Mouse (Mus musculus) erythroblast, adult 5-6 weeks (primary cell): Measurements from ENCODE around the gene Mapk1. TPM values are rescaled to one million over a fixed set of nuclear protein-coding genes. Genes with fewer than 3 reads are reported as not detected.

Experiments
- ATAC-seq: replicated peaks from 2 replicates; pipeline ENCODE4 v1.8.0; 2016; ENCODE audit warnings: moderate number of reproducible peaks, mild to moderate bottlenecking, moderate TSS enrichment, inconsistent platforms; ENCODE audit not compliant: poor library complexity, low FRiP score, severe bottlenecking
- total RNA-seq, 2 experiments: library from RNA; stranded (forward) in 1 of 2; stranded (reverse) in 1 of 2; fragments of 150-400 nt in 1 of 2; fragments of 200-764, 138-1000 nt in 1 of 2; gene quantifications; 2 replicates each; pipeline versions ENCODE4 v1.2.3 to v1.2.4; 2015 to 2017; ENCODE audit warnings: low replicate concordance in 2 of 2

Mapk1 gene
- total RNA-seq, 2 experiments from 2014 or later = 45.2 to 53.0 TPM

GRCm38 (mm10) chr16:17076869-17077268 is 93.7 kb downstream of the Mapk1 start:
- no peak for ATAC-seq

GRCm38 (mm10) chr16:17078101-17078500 is 94.9 kb downstream of the Mapk1 start:
- no peak for ATAC-seq

- no peak for ATAC-seq
Observed at GRCm38 (mm10) chr16:17082121-17082792, 99.1 kb downstream of the Mapk1 start.

GRCm38 (mm10) chr16:17085636-17086035 is 102.5 kb downstream of the Mapk1 start:
- no peak for ATAC-seq

GRCm38 (mm10) chr16:17086241-17086640 is 103.1 kb downstream of the Mapk1 start:
- ATAC-seq = no peak

GRCm38 (mm10) chr16:17086669-17087193 is 103.5 kb downstream of the Mapk1 start:
- no peak for ATAC-seq

GRCm38 (mm10) chr16:17088346-17088745 is 105.2 kb downstream of the Mapk1 start:
- ATAC-seq = no peak

- no peak for ATAC-seq
Observed at GRCm38 (mm10) chr16:17096938-17097337, 113.8 kb downstream of the Mapk1 start.

Other genes starting within 250 kb of the Mapk1 start
- gene Spag6l, start 153.9 kb upstream of the Mapk1 start, total RNA-seq (2015; ENCODE audit: low replicate concordance) = not detected in 2 replicates
- not detected in 2 replicates for gene Spag6l, start 153.9 kb upstream of the Mapk1 start, total RNA-seq (2017; ENCODE audit: low replicate concordance)
- not detected in 2 replicates for gene Igll1, start 119.4 kb upstream of the Mapk1 start, total RNA-seq (2015; ENCODE audit: low replicate concordance)
- gene Igll1, start 119.4 kb upstream of the Mapk1 start, total RNA-seq (2017; ENCODE audit: low replicate concordance) = not detected in 2 replicates
- 19.9 and 27.7 TPM in 2 replicates for gene Top3b, start 112.6 kb upstream of the Mapk1 start, total RNA-seq (2015; ENCODE audit: low replicate concordance)
- gene Top3b, start 112.6 kb upstream of the Mapk1 start, total RNA-seq (2017; ENCODE audit: low replicate concordance) = 18.7 and 19.2 TPM in 2 replicates
- not detected in 2 replicates for gene Vpreb1, start 112.5 kb upstream of the Mapk1 start, total RNA-seq (2015; ENCODE audit: low replicate concordance)
- 0.85 TPM in 1 of 2 replicates, not detected in the other for gene Vpreb1, start 112.5 kb upstream of the Mapk1 start, total RNA-seq (2017; ENCODE audit: low replicate concordance)
- gene Ppm1f, start 86.9 kb upstream of the Mapk1 start, total RNA-seq (2015; ENCODE audit: low replicate concordance) = 1.7 and 3.5 TPM in 2 replicates
- 1.4 and 2.7 TPM in 2 replicates for gene Ppm1f, start 86.9 kb upstream of the Mapk1 start, total RNA-seq (2017; ENCODE audit: low replicate concordance)
- not detected in 2 replicates for gene Ypel1, start 86.3 kb downstream of the Mapk1 start, total RNA-seq (2015; ENCODE audit: low replicate concordance)
- gene Ypel1, start 86.3 kb downstream of the Mapk1 start, total RNA-seq (2017; ENCODE audit: low replicate concordance) = not detected in 2 replicates
- 35.1 and 36.7 TPM in 2 replicates for gene Ppil2, start 127.9 kb downstream of the Mapk1 start, total RNA-seq (2015; ENCODE audit: low replicate concordance)
- gene Ppil2, start 127.9 kb downstream of the Mapk1 start, total RNA-seq (2017; ENCODE audit: low replicate concordance) = 57.7 and 79.4 TPM in 2 replicates
- 2.9 and 4.0 TPM in 2 replicates for gene 2610318N02Rik, start 141.8 kb downstream of the Mapk1 start, total RNA-seq (2015; ENCODE audit: low replicate concordance)
- gene 2610318N02Rik, start 141.8 kb downstream of the Mapk1 start, total RNA-seq (2017; ENCODE audit: low replicate concordance) = 1.7 and 2.0 TPM in 2 replicates
- 20.9 and 51.7 TPM in 2 replicates for gene Sdf2l1, start 149.0 kb downstream of the Mapk1 start, total RNA-seq (2015; ENCODE audit: low replicate concordance)
- 15.8 and 25.6 TPM in 2 replicates for gene Sdf2l1, start 149.0 kb downstream of the Mapk1 start, total RNA-seq (2017; ENCODE audit: low replicate concordance)
- gene Ydjc, start 161.2 kb downstream of the Mapk1 start, total RNA-seq (2015; ENCODE audit: low replicate concordance) = 0.58 and 1.3 TPM in 2 replicates
- 2.6 and 3.5 TPM in 2 replicates for gene Ydjc, start 161.2 kb downstream of the Mapk1 start, total RNA-seq (2017; ENCODE audit: low replicate concordance)
- gene Ccdc116, start 163.8 kb downstream of the Mapk1 start, total RNA-seq (2015; ENCODE audit: low replicate concordance) = 0.38 TPM in 1 of 2 replicates, not detected in the other
- not detected in 2 replicates for gene Ccdc116, start 163.8 kb downstream of the Mapk1 start, total RNA-seq (2017; ENCODE audit: low replicate concordance)
- 77.2 and 91.3 TPM in 2 replicates for gene Ube2l3, start 219.3 kb downstream of the Mapk1 start, total RNA-seq (2015; ENCODE audit: low replicate concordance)
- gene Ube2l3, start 219.3 kb downstream of the Mapk1 start, total RNA-seq (2017; ENCODE audit: low replicate concordance) = 16.7 and 33.8 TPM in 2 replicates
- gene Rimbp3, start 225.2 kb downstream of the Mapk1 start, total RNA-seq (2015; ENCODE audit: low replicate concordance) = 1.3 TPM in 1 of 2 replicates, not detected in the other
- gene Rimbp3, start 225.2 kb downstream of the Mapk1 start, total RNA-seq (2017; ENCODE audit: low replicate concordance) = 0.28 TPM in 1 of 2 replicates, not detected in the other